ENCODE assay signal across 8 mouse cellular contexts in genomic region chr3:116512151-116512903, GRCm38 (mm10). TPM values are rescaled to one million over a fixed set of nuclear protein-coding genes. Genes with fewer than 3 reads are reported as not detected.
DNase-seq lines count a peak whose midpoint lies in the region; ATAC-seq and TF ChIP-seq lines count a peak whose summit lies in the region.

No protein-coding gene starts in this region.

- intact Hi-C loops in left cerebral cortex, adult 2 months (cut with DNase I), result loop anchor here (5.0 to 10.0 kb wide), 3 partner anchors 65 to 320 kb away; no protein-coding TSS in a partner anchor
- intact Hi-C loops in left cerebral cortex, postnatal 25 days (cut with DNase I), result loop anchor here (2.0 kb wide), 1 partner anchor 82 kb away; the partner anchor contains the start of gene Sass6

- no peak overlapping the region for H3K9ac ChIP-seq in embryonic facial prominence, embryonic 13.5 days
- H3K9ac ChIP-seq in lung, embryonic 15.5 days, result no peak overlapping the region
- H3K9ac ChIP-seq in stomach, embryonic 16.5 days (ENCODE audit: low read length), result peak overlapping the region; percentile 80; the same call in 1 of the 2 replicates

- peak; percentile 26 for TF ChIP-seq CTCF in left cerebral cortex, adult 2 months (IDR thresholded peaks at IDR 0.05)

- ATAC-seq in embryonic facial prominence, embryonic 13.5 days (ENCODE audit: insufficient number of reproducible peaks, insufficient read depth, low FRiP score, low TSS enrichment, low read depth), result no peak
- peak; percentile 4 for ATAC-seq in inflammation-experienced regulatory T-cells, adult 6 months
- peak; percentile 0; the same call in 1 of the 2 replicates for ATAC-seq in lung, embryonic 15.5 days (ENCODE audit: borderline replicate concordance, extremely low read depth, low FRiP score, low TSS enrichment)
- peak; percentile 11; the same call in 1 of the 2 replicates for ATAC-seq in stomach, embryonic 16.5 days (ENCODE audit: insufficient read depth, low FRiP score)

- no peaks in the 10 kb centered on the region for H3K27me3 ChIP-seq in embryonic facial prominence, embryonic 13.5 days
- H3K27me3 ChIP-seq in lung, embryonic 15.5 days, result no peaks in the 10 kb centered on the region
- H3K27me3 ChIP-seq in stomach, embryonic 16.5 days (ENCODE audit: control insufficient read depth, insufficient read depth, low read length), result no peaks in the 10 kb centered on the region

- no peaks in the 10 kb centered on the region; the same call in 1 of the 2 replicates for H3K36me3 ChIP-seq in embryonic facial prominence, embryonic 13.5 days
- H3K36me3 ChIP-seq in lung, embryonic 15.5 days, result no peaks in the 10 kb centered on the region
- H3K36me3 ChIP-seq in stomach, embryonic 16.5 days (ENCODE audit: control insufficient read depth, insufficient read depth, low read length), result no peaks in the 10 kb centered on the region

- peak overlapping the region; percentile 75 for H3K27ac ChIP-seq in left cerebral cortex, adult 2 months
- H3K27ac ChIP-seq in embryonic facial prominence, embryonic 13.5 days, result no peak overlapping the region
- H3K27ac ChIP-seq in lung, embryonic 15.5 days, result no peak overlapping the region
- no peak overlapping the region for H3K27ac ChIP-seq in stomach, embryonic 16.5 days (ENCODE audit: low read length)

- DNase-seq in left cerebral cortex, adult 2 months (ENCODE audit: extremely low spot score in 1 of 2, low spot score in 2 of 2), result peak; percentile 18 to 22
- DNase-seq in left cerebral cortex, postnatal 25 days (ENCODE audit: low spot score in 2 of 2), result no peak
- peak; percentile 51 for DNase-seq in NIH3T3 (ENCODE audit: low read depth)
- no peak for DNase-seq in right cerebral cortex, adult 2 months (ENCODE audit: low spot score in 2 of 2)

- peak overlapping the region; percentile 71 for H3K4me2 ChIP-seq in embryonic facial prominence, embryonic 13.5 days
- H3K4me2 ChIP-seq in lung, embryonic 15.5 days, result peak overlapping the region; percentile 74
- H3K4me2 ChIP-seq in stomach, embryonic 16.5 days (ENCODE audit: low read depth, low read length), result peak overlapping the region; percentile 63

- WGBS in embryonic facial prominence, embryonic 13.5 days, result 42% methylated on average over 12 of the region's 12 CpGs
- WGBS in lung, embryonic 15.5 days, result 32% methylated on average over 12 of the region's 12 CpGs
- WGBS in stomach, embryonic 16.5 days, result 39% methylated on average over 12 of the region's 12 CpGs

- no peaks in the 10 kb centered on the region for H3K9me3 ChIP-seq in embryonic facial prominence, embryonic 13.5 days
- no peaks in the 10 kb centered on the region for H3K9me3 ChIP-seq in lung, embryonic 15.5 days
- H3K9me3 ChIP-seq in stomach, embryonic 16.5 days (replicated peaks; ENCODE audit: control insufficient read depth, low read length), result no peaks in the 10 kb centered on the region

- H3K4me1 ChIP-seq in embryonic facial prominence, embryonic 13.5 days, result peaks cover 14% of the 10 kb centered on the region
- peaks cover 9% of the 10 kb centered on the region for H3K4me1 ChIP-seq in lung, embryonic 15.5 days
- H3K4me1 ChIP-seq in stomach, embryonic 16.5 days (ENCODE audit: control insufficient read depth, insufficient read depth, low read length), result peaks cover 7% of the 10 kb centered on the region

- peak overlapping the region; percentile 82 for H3K4me3 ChIP-seq in left cerebral cortex, adult 2 months
- peak overlapping the region; percentile 67 for H3K4me3 ChIP-seq in embryonic facial prominence, embryonic 13.5 days
- H3K4me3 ChIP-seq in lung, embryonic 15.5 days, result peak overlapping the region; percentile 52
- H3K4me3 ChIP-seq in stomach, embryonic 16.5 days (replicated peaks; ENCODE audit: low read length), result peak overlapping the region; percentile 76

RNA-seq across cellular contexts. Expression of gene Dbt, which starts 0.5 kb away (rescaled TPM):
- 10 to 100 TPM; 16.2 to 17.2 TPM for total RNA-seq in left cerebral cortex, adult 2 months (2021)
- 10 to 100 TPM; 18.2 to 20.6 TPM for total RNA-seq in left cerebral cortex, postnatal 25 days (2021)
- polyA plus RNA-seq in embryonic facial prominence, embryonic 13.5 days (2015; fragmentation: Nextera tagmentation; extraction: Ambion mirVana), result 17.8 and 18.5 TPM in 2 replicates
- 10 to 100 TPM in 2 of 3 experiments, 1 to 10 TPM in 1; 10.0 to 15.1 (median 13.2) TPM for polyA plus RNA-seq in inflammation-experienced regulatory T-cells, adult 6 months (2017; shearing (Covaris generic))
- 17.3 TPM in 2 replicates for polyA plus RNA-seq in lung, embryonic 15.5 days (2015; fragmentation: Nextera tagmentation; extraction: Ambion mirVana)
- 23.0 and 24.2 TPM in 2 replicates for polyA plus RNA-seq in stomach, embryonic 16.5 days (2015; fragmentation: Nextera tagmentation; extraction: Ambion mirVana)

RNA-seq across cellular contexts. Expression of gene Rtca, which starts 4.3 kb away (rescaled TPM):
- total RNA-seq in left cerebral cortex, adult 2 months (2021), result 10 to 100 TPM; 57.5 to 58.9 TPM
- total RNA-seq in left cerebral cortex, postnatal 25 days (2021), result 10 to 100 TPM; 55.5 to 59.5 TPM
- 81.2 and 87.9 TPM in 2 replicates for polyA plus RNA-seq in embryonic facial prominence, embryonic 13.5 days (2015; fragmentation: Nextera tagmentation; extraction: Ambion mirVana)
- polyA plus RNA-seq in inflammation-experienced regulatory T-cells, adult 6 months (2017; shearing (Covaris generic)), result 10 to 100 TPM; 17.3 to 33.9 (median 19.5) TPM
- 65.1 and 65.6 TPM in 2 replicates for polyA plus RNA-seq in lung, embryonic 15.5 days (2015; fragmentation: Nextera tagmentation; extraction: Ambion mirVana)
- 57.3 and 59.6 TPM in 2 replicates for polyA plus RNA-seq in stomach, embryonic 16.5 days (2015; fragmentation: Nextera tagmentation; extraction: Ambion mirVana)

RNA-seq across cellular contexts. Expression of gene Lrrc39, which starts 50.4 kb away (rescaled TPM):
- total RNA-seq in left cerebral cortex, adult 2 months (2021), result not detected
- under 1 TPM in 1 of 2 experiments, not detected in 1; 0.14 TPM for total RNA-seq in left cerebral cortex, postnatal 25 days (2021)
- polyA plus RNA-seq in embryonic facial prominence, embryonic 13.5 days (2015; fragmentation: Nextera tagmentation; extraction: Ambion mirVana), result 0.56 and 0.89 TPM in 2 replicates
- 1 to 10 TPM in 1 of 3 experiments, under 1 TPM in 2; 0.58 to 1.0 (median 0.91) TPM for polyA plus RNA-seq in inflammation-experienced regulatory T-cells, adult 6 months (2017; shearing (Covaris generic))
- polyA plus RNA-seq in lung, embryonic 15.5 days (2015; fragmentation: Nextera tagmentation; extraction: Ambion mirVana), result 0.78 and 0.80 TPM in 2 replicates
- polyA plus RNA-seq in stomach, embryonic 16.5 days (2015; fragmentation: Nextera tagmentation; extraction: Ambion mirVana), result 1.5 and 3.2 TPM in 2 replicates

Comparison
In these comparisons a context has a peak if more than half of its experiments do, and no peak if none do; other contexts are left out.
1. DNase-seq: peak in left cerebral cortex, adult 2 months (2 of 2) and NIH3T3 (single experiment); none in left cerebral cortex, postnatal 25 days (0 of 2) and right cerebral cortex, adult 2 months (0 of 2).
2. Peak in every context shown above with its lines, with median percentiles within 50 percentile points of each other: H3K4me3 ChIP-seq and H3K4me2 ChIP-seq.